Mouse (Mus musculus) retina, embryonic 14.5 days (tissue): ENCODE results near the gene Afap1.

Source experiments
- DNase-seq: peaks from one replicate; pipeline ENCODE4 v3.0.0-alpha.2; 2015; ENCODE audit warnings: low spot score

Gene Afap1

GRCm38 (mm10) chr5:36041236-36041562, 148.1 kb downstream of the Afap1 start:
- no peak for DNase-seq

- peak; percentile 24 for DNase-seq
Measured at GRCm38 (mm10) chr5:36041756-36042155, 148.6 kb downstream of the Afap1 start.

GRCm38 (mm10) chr5:36043154-36043553, 150.0 kb downstream of the Afap1 start:
- no peak for DNase-seq
